Mouse (Mus musculus): ENCODE measurements around the gene Hint1.

GRCm38 (mm10) chr11:54819489-54819888 is 46.7 kb upstream of the Hint1 start:
- TF ChIP-seq MAFK (IDR thresholded peaks at IDR 0.05; ENCODE audit: borderline replicate concordance, low read depth, low read length) (no peak), CTCF (IDR thresholded peaks at IDR 0.05 in 2 of 3, conservative IDR thresholded peaks at IDR 0.05 in 1 of 3; ENCODE audit: control insufficient read depth in 1 of 3, insufficient read depth in 1 of 3, low read depth in 2 of 3, low read length in 3 of 3, poor library complexity in 1 of 3, severe bottlenecking in 1 of 3) (no peak), RCOR1 (IDR thresholded peaks at IDR 0.05; ENCODE audit: low read depth, low read length) (no peak), TAL1 (IDR thresholded peaks at IDR 0.05; ENCODE audit: low read length) (no peak), CHD2 (IDR thresholded peaks at IDR 0.05; ENCODE audit: low read length) (no peak), E2F4 (IDR thresholded peaks at IDR 0.05; ENCODE audit: borderline replicate concordance, low read depth, low read length) (no peak), POLR2AphosphoS2 (IDR thresholded peaks at IDR 0.05; ENCODE audit: low read length) (no peak), CHD1 (IDR thresholded peaks at IDR 0.05; ENCODE audit: low read depth, low read length) (no peak), BHLHE40 (IDR thresholded peaks at IDR 0.05; ENCODE audit: borderline replicate concordance, low read depth, low read length) (no peak), EP300 (IDR thresholded peaks at IDR 0.05; ENCODE audit: low read depth in 1 of 2, low read length in 2 of 2) (no peak)

Data from MEL (cell line).